Mouse (Mus musculus): ENCODE data around the gene Wdr90. TPM values are rescaled to one million over a fixed set of nuclear protein-coding genes. Genes with fewer than 3 reads are reported as not detected.

Wdr90 gene
- polyA plus RNA-seq, 1 experiment from 2014 or later = 46.3 TPM

Small RNA genes lying within 50 kb of the gene (microRNA-seq; reads per million reads assigned to microRNA genes)
- not detected for gene Mir3082 (ENCODE audit: insufficient number of aligned reads)

Other genes with a start within 250 kb of the Wdr90 start
- 0.92 and 1.8 TPM in 2 replicates for gene Gng13, start 144.3 kb downstream of the Wdr90 start, polyA plus RNA-seq (2014; fragmentation: Nextera tagmentation; extraction: Ambion mirVana)
- 34.6 and 36.0 TPM in 2 replicates for gene Chtf18, start 134.1 kb downstream of the Wdr90 start, polyA plus RNA-seq (2014; fragmentation: Nextera tagmentation; extraction: Ambion mirVana)
- 20.4 and 22.6 TPM in 2 replicates for gene Rpusd1, start 133.8 kb downstream of the Wdr90 start, polyA plus RNA-seq (2014; fragmentation: Nextera tagmentation; extraction: Ambion mirVana)
- gene Mslnl, start 125.5 kb downstream of the Wdr90 start, polyA plus RNA-seq (2014; fragmentation: Nextera tagmentation; extraction: Ambion mirVana) = not detected in 2 replicates
- not detected in 2 replicates for gene Msln, start 107.1 kb downstream of the Wdr90 start, polyA plus RNA-seq (2014; fragmentation: Nextera tagmentation; extraction: Ambion mirVana)
- 24.0 and 24.5 TPM in 2 replicates for gene Narfl, start 87.7 kb downstream of the Wdr90 start, polyA plus RNA-seq (2014; fragmentation: Nextera tagmentation; extraction: Ambion mirVana)
- gene Haghl, start 75.8 kb downstream of the Wdr90 start, polyA plus RNA-seq (2014; fragmentation: Nextera tagmentation; extraction: Ambion mirVana) = 75.0 and 76.1 TPM in 2 replicates
- 0.25 and 0.47 TPM in 2 replicates for gene Ccdc78, start 74.9 kb downstream of the Wdr90 start, polyA plus RNA-seq (2014; fragmentation: Nextera tagmentation; extraction: Ambion mirVana)
- 69.0 and 71.0 TPM in 2 replicates for gene Fam173a, start 68.6 kb downstream of the Wdr90 start, polyA plus RNA-seq (2014; fragmentation: Nextera tagmentation; extraction: Ambion mirVana)
- gene AC134908.4, start 65.8 kb downstream of the Wdr90 start, polyA plus RNA-seq (2014; fragmentation: Nextera tagmentation; extraction: Ambion mirVana) = not detected in 2 replicates
- 20.3 and 23.3 TPM in 2 replicates for gene Metrn, start 64.4 kb downstream of the Wdr90 start, polyA plus RNA-seq (2014; fragmentation: Nextera tagmentation; extraction: Ambion mirVana)
- 13.6 and 14.4 TPM in 2 replicates for gene Fbxl16, start 52.4 kb downstream of the Wdr90 start, polyA plus RNA-seq (2014; fragmentation: Nextera tagmentation; extraction: Ambion mirVana)
- gene Wdr24, start 37.9 kb downstream of the Wdr90 start, polyA plus RNA-seq (2014; fragmentation: Nextera tagmentation; extraction: Ambion mirVana) = 28.4 and 33.6 TPM in 2 replicates
- 50.6 and 59.2 TPM in 2 replicates for gene Jmjd8, start 32.6 kb downstream of the Wdr90 start, polyA plus RNA-seq (2014; fragmentation: Nextera tagmentation; extraction: Ambion mirVana)
- 322 and 358 TPM in 2 replicates for gene Stub1, start 28.1 kb downstream of the Wdr90 start, polyA plus RNA-seq (2014; fragmentation: Nextera tagmentation; extraction: Ambion mirVana)
- gene Rhbdl1, start 24.2 kb downstream of the Wdr90 start, polyA plus RNA-seq (2014; fragmentation: Nextera tagmentation; extraction: Ambion mirVana) = 2.1 and 2.7 TPM in 2 replicates
- 1.6 and 1.9 TPM in 2 replicates for gene Gm20683, start 19.7 kb downstream of the Wdr90 start, polyA plus RNA-seq (2014; fragmentation: Nextera tagmentation; extraction: Ambion mirVana)
- gene Rhot2, start 16.6 kb downstream of the Wdr90 start, polyA plus RNA-seq (2014; fragmentation: Nextera tagmentation; extraction: Ambion mirVana) = 9.1 and 12.2 TPM in 2 replicates
- 8.9 and 13.1 TPM in 2 replicates for gene Mcrip2, start 7.3 kb upstream of the Wdr90 start, polyA plus RNA-seq (2014; fragmentation: Nextera tagmentation; extraction: Ambion mirVana)
- gene Mettl26, start 13.6 kb upstream of the Wdr90 start, polyA plus RNA-seq (2014; fragmentation: Nextera tagmentation; extraction: Ambion mirVana) = 63.2 and 65.2 TPM in 2 replicates
- 0.72 and 1.1 TPM in 2 replicates for gene Wfikkn1, start 19.4 kb upstream of the Wdr90 start, polyA plus RNA-seq (2014; fragmentation: Nextera tagmentation; extraction: Ambion mirVana)
- 20.1 and 21.6 TPM in 2 replicates for gene Rab40c, start 58.2 kb upstream of the Wdr90 start, polyA plus RNA-seq (2014; fragmentation: Nextera tagmentation; extraction: Ambion mirVana)
- gene Pigq, start 83.4 kb upstream of the Wdr90 start, polyA plus RNA-seq (2014; fragmentation: Nextera tagmentation; extraction: Ambion mirVana) = 65.2 and 67.1 TPM in 2 replicates
- gene Nhlrc4, start 83.5 kb upstream of the Wdr90 start, polyA plus RNA-seq (2014; fragmentation: Nextera tagmentation; extraction: Ambion mirVana) = 0.24 and 0.59 TPM in 2 replicates
- not detected in 2 replicates for gene A930017K11Rik, start 91.1 kb upstream of the Wdr90 start, polyA plus RNA-seq (2014; fragmentation: Nextera tagmentation; extraction: Ambion mirVana)
- 31.4 and 33.1 TPM in 2 replicates for gene Capn15, start 124.3 kb upstream of the Wdr90 start, polyA plus RNA-seq (2014; fragmentation: Nextera tagmentation; extraction: Ambion mirVana)
- 31.3 and 35.1 TPM in 2 replicates for gene Rab11fip3, start 208.1 kb upstream of the Wdr90 start, polyA plus RNA-seq (2014; fragmentation: Nextera tagmentation; extraction: Ambion mirVana)
- gene Decr2, start 228.8 kb upstream of the Wdr90 start, polyA plus RNA-seq (2014; fragmentation: Nextera tagmentation; extraction: Ambion mirVana) = 22.5 and 24.6 TPM in 2 replicates
- gene Nme4, start 234.1 kb upstream of the Wdr90 start, polyA plus RNA-seq (2014; fragmentation: Nextera tagmentation; extraction: Ambion mirVana) = 74.6 and 89.6 TPM in 2 replicates